Mouse (Mus musculus): ENCODE measurements at regions not wholly inside any gene's neighbourhood (a gene's known extent, or its start where the extent isn't known, plus 50 kb on each side); places are given as distances from the start of the nearest gene placed in this dataset.

DNA sequence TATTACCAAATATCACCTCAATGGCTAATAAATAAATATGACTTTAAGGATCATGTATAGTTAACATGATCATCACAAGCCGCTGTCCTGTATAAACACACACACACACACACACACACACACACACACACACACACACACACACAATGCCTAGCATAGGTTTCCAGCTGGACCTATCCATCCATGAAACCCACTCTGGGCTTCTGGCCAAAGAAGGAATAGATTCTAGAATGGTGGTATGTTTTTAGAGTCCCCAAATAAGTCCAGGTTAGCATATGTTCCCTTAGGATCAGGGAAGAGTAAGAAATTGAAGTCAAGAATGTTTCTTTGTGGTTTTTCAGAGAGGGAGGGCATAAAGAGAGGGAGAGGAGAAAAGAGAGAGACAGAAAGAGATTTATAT lies 110.6 kb upstream of the Ndn start:
- TF ChIP-seq CTCF (IDR thresholded peaks at IDR 0.05; ENCODE audit: control insufficient read depth, insufficient read depth, insufficient replicate concordance, low read depth, low read length) (no peak), POLR2A (IDR thresholded peaks at IDR 0.05; ENCODE audit: control insufficient read depth, low read depth, low read length) (no peak)

Data from testis, adult 2 months (tissue).